Mouse (Mus musculus) olfactory bulb, adult 2 months (tissue): ENCODE results near the gene Map4.

ENCODE experiments used
- CTCF ChIP-seq: fragments of 200-500 bp; IDR thresholded peaks from 2 replicates; pipeline ENCODE4 v1.5.1; 2012; ENCODE audit warnings: low read depth, mild to moderate bottlenecking, low read length, moderate library complexity; ENCODE audit not compliant: insufficient read depth
- POLR2A ChIP-seq: fragments of 200-500 bp; IDR thresholded peaks from 2 replicates; pipeline ENCODE4 v1.6.1; 2012; ENCODE audit warnings: mild to moderate bottlenecking, low read depth, low read length, moderate library complexity; ENCODE audit not compliant: insufficient read depth

DNA sequence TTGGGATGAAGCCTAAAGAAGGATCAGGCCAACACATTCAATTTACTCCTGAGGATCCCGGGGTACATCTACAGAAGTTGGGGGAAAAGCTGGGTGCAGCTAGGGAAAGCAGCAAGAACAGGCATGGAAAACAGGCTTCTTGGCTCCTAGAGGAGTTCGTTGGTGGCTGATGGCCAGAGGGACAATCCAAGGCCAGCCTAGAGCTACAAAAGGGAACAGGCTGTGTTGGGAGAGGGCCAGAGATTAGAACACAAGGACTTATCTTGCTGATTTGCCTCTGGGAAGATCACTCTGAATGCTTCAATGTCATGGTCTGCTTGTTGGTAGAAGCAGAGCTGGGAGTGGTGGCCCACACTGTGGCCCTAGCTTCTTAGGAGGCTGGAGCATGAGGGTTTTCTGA lies 13.3 kb upstream of the Map4 start:
- no peak for TF ChIP-seq POLR2A
- no peak for TF ChIP-seq CTCF
